ENCODE assay signal across 19 mouse cellular contexts in genomic region chr1:126470883-126471282, GRCm38 (mm10).
A peak's percentile ranks its signal among the peaks of the same experiment; 100 is the strongest.
DNase-seq lines count a peak whose midpoint lies in the region; ATAC-seq and TF ChIP-seq lines count a peak whose summit lies in the region.
"Had no signal": no experiment of that assay in that cellular context is flagged by ENCODE, and none has a peak within 500 bp of the region (broad histone marks: within the 10 kb centered on the region; RNA-seq: fewer than 3 reads in every experiment).

No protein-coding gene starts in this region.

- no peak for TF ChIP-seq POLR2A in liver, adult 2 months (IDR thresholded peaks at IDR 0.05; ENCODE audit: extremely low read depth, insufficient read depth, low read length)

- peaks cover 19% of the 10 kb centered on the region for H3K4me1 ChIP-seq in hindbrain, embryonic 13.5 days (replicated peaks)
- H3K4me1 ChIP-seq in hindbrain, embryonic 12.5 days: peaks cover 7% of the 10 kb centered on the region
- H3K4me1 ChIP-seq in liver, adult 2 months (ENCODE audit: control insufficient read depth, insufficient read depth, low read length): no peaks in the 10 kb centered on the region
- H3K4me1 ChIP-seq in liver, embryonic 11.5 days (replicated peaks; ENCODE audit: control insufficient read depth, insufficient read depth, low read length): no peaks in the 10 kb centered on the region
- H3K4me1 ChIP-seq in midbrain, embryonic 14.5 days (ENCODE audit: control insufficient read depth, insufficient read depth, low read length): no peaks in the 10 kb centered on the region
- 0 out of 2 replicates have a peak, but pooled peaks cover 4% of the 10 kb centered on the region for H3K4me1 ChIP-seq in midbrain, embryonic 10.5 days
- H3K4me1 ChIP-seq in stomach, embryonic 16.5 days (ENCODE audit: control insufficient read depth, insufficient read depth, low read length): peaks cover 8% of the 10 kb centered on the region; the same call in 1 of the 2 replicates
- H3K4me1 ChIP-seq: neural tube, embryonic 12.5 days had no signal

- no peaks in the 10 kb centered on the region for H3K27me3 ChIP-seq in hindbrain, embryonic 13.5 days
- no peaks in the 10 kb centered on the region for H3K27me3 ChIP-seq in hindbrain, embryonic 12.5 days
- no peaks in the 10 kb centered on the region for H3K27me3 ChIP-seq in liver, adult 2 months (ENCODE audit: control insufficient read depth, insufficient read depth, low read length)
- no peaks in the 10 kb centered on the region for H3K27me3 ChIP-seq in liver, embryonic 11.5 days (replicated peaks; ENCODE audit: control insufficient read depth, insufficient read depth, low read length)
- no peaks in the 10 kb centered on the region for H3K27me3 ChIP-seq in midbrain, embryonic 14.5 days (ENCODE audit: control insufficient read depth, insufficient read depth, low read length)
- H3K27me3 ChIP-seq in midbrain, embryonic 10.5 days (ENCODE audit: low read depth, poor library complexity, severe bottlenecking): no peaks in the 10 kb centered on the region
- H3K27me3 ChIP-seq in stomach, embryonic 16.5 days (ENCODE audit: control insufficient read depth, insufficient read depth, low read length): no peaks in the 10 kb centered on the region
- H3K27me3 ChIP-seq: heart, embryonic 12.5 days; midbrain, embryonic 15.5 days; neural tube, embryonic 12.5 days had no signal

- H3K4me2 ChIP-seq in hindbrain, embryonic 13.5 days: no peak overlapping the region
- no peak overlapping the region for H3K4me2 ChIP-seq in hindbrain, embryonic 12.5 days (replicated peaks)
- H3K4me2 ChIP-seq in liver, embryonic 11.5 days: no peak overlapping the region
- H3K4me2 ChIP-seq in midbrain, embryonic 14.5 days (ENCODE audit: low read length): no peak overlapping the region
- no peak overlapping the region for H3K4me2 ChIP-seq in stomach, embryonic 16.5 days (ENCODE audit: low read depth, low read length)
- H3K4me2 ChIP-seq: heart, embryonic 12.5 days; midbrain, embryonic 15.5 days; neural tube, embryonic 12.5 days had no signal

- H3K79me2 ChIP-seq in liver, adult 2 months (ENCODE audit: control insufficient read depth, insufficient read depth, low read length): no peaks in the 10 kb centered on the region

- no peak for TF ChIP-seq CTCF in liver, adult 2 months (IDR thresholded peaks at IDR 0.05; ENCODE audit: low read depth, low read length)

- ATAC-seq in hindbrain, embryonic 13.5 days (ENCODE audit: low FRiP score): no peak
- ATAC-seq in hindbrain, embryonic 12.5 days (ENCODE audit: low FRiP score): no peak
- ATAC-seq in liver, embryonic 11.5 days (replicated peaks; ENCODE audit: low FRiP score): no peak
- no peak for ATAC-seq in midbrain, embryonic 14.5 days (ENCODE audit: low FRiP score, low TSS enrichment)
- no peak for ATAC-seq in stomach, embryonic 16.5 days (ENCODE audit: insufficient read depth, low FRiP score)
- ATAC-seq: midbrain, embryonic 15.5 days had no signal

- WGBS in hindbrain, embryonic 13.5 days: 68% methylated on average over 2 of the region's 2 CpGs
- WGBS in hindbrain, embryonic 12.5 days: 82% methylated on average over 2 of the region's 2 CpGs
- WGBS in liver, adult 2 months: 63% methylated on average over 2 of the region's 2 CpGs
- WGBS in liver, embryonic 11.5 days: 76% methylated on average over 2 of the region's 2 CpGs
- WGBS in midbrain, embryonic 14.5 days: 76% methylated on average over 2 of the region's 2 CpGs
- WGBS in midbrain, embryonic 10.5 days: 83% methylated on average over 2 of the region's 2 CpGs
- WGBS in stomach, embryonic 16.5 days: 49% methylated on average over 2 of the region's 2 CpGs

- peak overlapping the region; percentile 12; the same call in 1 of the 2 replicates for H3K27ac ChIP-seq in hindbrain, embryonic 13.5 days
- H3K27ac ChIP-seq in hindbrain, embryonic 12.5 days: no peak overlapping the region
- no peak overlapping the region for H3K27ac ChIP-seq in liver, adult 2 months (replicated peaks; ENCODE audit: insufficient read depth, low read depth, low read length)
- no peak overlapping the region for H3K27ac ChIP-seq in liver, embryonic 11.5 days (ENCODE audit: low read depth, low read length)
- 0 out of 2 replicates have a peak overlapping the region, but pooled peaks have one; percentile 26 for H3K27ac ChIP-seq in midbrain, embryonic 14.5 days (replicated peaks; ENCODE audit: low read depth, low read length)
- no peak overlapping the region for H3K27ac ChIP-seq in midbrain, embryonic 10.5 days (replicated peaks)
- peak overlapping the region; percentile 56 for H3K27ac ChIP-seq in stomach, embryonic 16.5 days (ENCODE audit: low read length)
- H3K27ac ChIP-seq: gastrocnemius, adult 2 months; hindbrain, embryonic 10.5 days; macrophage; midbrain, embryonic 15.5 days; neural tube, embryonic 12.5 days had no signal

- H3K4me3 ChIP-seq in hindbrain, embryonic 13.5 days: no peak overlapping the region
- no peak overlapping the region for H3K4me3 ChIP-seq in hindbrain, embryonic 12.5 days
- no peak overlapping the region for H3K4me3 ChIP-seq in liver, adult 2 months (ENCODE audit: insufficient read depth, low read depth, low read length)
- H3K4me3 ChIP-seq in liver, embryonic 11.5 days (ENCODE audit: low read depth, low read length): no peak overlapping the region
- H3K4me3 ChIP-seq in midbrain, embryonic 14.5 days (replicated peaks; ENCODE audit: low read depth, low read length): no peak overlapping the region
- H3K4me3 ChIP-seq in midbrain, embryonic 10.5 days: no peak overlapping the region
- no peak overlapping the region for H3K4me3 ChIP-seq in stomach, embryonic 16.5 days (replicated peaks; ENCODE audit: low read length)
- H3K4me3 ChIP-seq: gastrocnemius, adult 2 months; heart, embryonic 12.5 days; hindbrain, embryonic 10.5 days; midbrain, embryonic 15.5 days; neural tube, embryonic 12.5 days had no signal

- H3K9ac ChIP-seq in hindbrain, embryonic 13.5 days: no peak overlapping the region
- H3K9ac ChIP-seq in hindbrain, embryonic 12.5 days: no peak overlapping the region
- no peak overlapping the region for H3K9ac ChIP-seq in liver, adult 2 months (ENCODE audit: low read depth, low read length)
- no peak overlapping the region for H3K9ac ChIP-seq in liver, embryonic 11.5 days (ENCODE audit: low read depth, low read length)
- H3K9ac ChIP-seq in midbrain, embryonic 14.5 days (replicated peaks; ENCODE audit: low read length): no peak overlapping the region
- no peak overlapping the region for H3K9ac ChIP-seq in stomach, embryonic 16.5 days (ENCODE audit: low read length)
- H3K9ac ChIP-seq: heart, embryonic 12.5 days; midbrain, embryonic 15.5 days; neural tube, embryonic 12.5 days had no signal

- DNase-seq in liver, adult 2 months (ENCODE audit: extremely low read depth, low read depth, low spot score): peak; percentile 13
- no peak for DNase-seq in liver, embryonic 11.5 days (ENCODE audit: low spot score)
- no peak for DNase-seq in midbrain, embryonic 14.5 days
- DNase-seq in midbrain, embryonic 10.5 days (ENCODE audit: low spot score): no peak
- DNase-seq in thymus, postnatal 36 days: no peak
- DNase-seq: adrenal gland, adult 8-10 months; B cell, adult 2 months; gastrocnemius, adult 2 months; kidney, adult 8-10 months; spleen, adult 18-20 months; thymus, postnatal 14 days had no signal

- no peaks in the 10 kb centered on the region for H3K9me3 ChIP-seq in hindbrain, embryonic 13.5 days
- no peaks in the 10 kb centered on the region for H3K9me3 ChIP-seq in hindbrain, embryonic 12.5 days (replicated peaks)
- H3K9me3 ChIP-seq in liver, embryonic 11.5 days (ENCODE audit: control insufficient read depth, low read length): no peaks in the 10 kb centered on the region
- no peaks in the 10 kb centered on the region for H3K9me3 ChIP-seq in midbrain, embryonic 14.5 days (ENCODE audit: control insufficient read depth, low read length)
- H3K9me3 ChIP-seq in midbrain, embryonic 10.5 days (replicated peaks): no peaks in the 10 kb centered on the region
- H3K9me3 ChIP-seq in stomach, embryonic 16.5 days (replicated peaks; ENCODE audit: control insufficient read depth, low read length): no peaks in the 10 kb centered on the region
- H3K9me3 ChIP-seq: heart, embryonic 12.5 days; hindbrain, embryonic 10.5 days; midbrain, embryonic 15.5 days; neural tube, embryonic 12.5 days had no signal

- no peaks in the 10 kb centered on the region for H3K36me3 ChIP-seq in hindbrain, embryonic 13.5 days
- H3K36me3 ChIP-seq in hindbrain, embryonic 12.5 days: no peaks in the 10 kb centered on the region
- no peaks in the 10 kb centered on the region for H3K36me3 ChIP-seq in liver, adult 2 months (ENCODE audit: control insufficient read depth, insufficient read depth, low read length)
- no peaks in the 10 kb centered on the region for H3K36me3 ChIP-seq in liver, embryonic 11.5 days (ENCODE audit: control insufficient read depth, insufficient read depth, low read length)
- H3K36me3 ChIP-seq in midbrain, embryonic 14.5 days (ENCODE audit: control insufficient read depth, insufficient read depth, low read length): no peaks in the 10 kb centered on the region
- H3K36me3 ChIP-seq in midbrain, embryonic 10.5 days: no peaks in the 10 kb centered on the region
- no peaks in the 10 kb centered on the region for H3K36me3 ChIP-seq in stomach, embryonic 16.5 days (ENCODE audit: control insufficient read depth, insufficient read depth, low read length)
- H3K36me3 ChIP-seq: heart, embryonic 12.5 days; hindbrain, embryonic 10.5 days; midbrain, embryonic 15.5 days; neural tube, embryonic 12.5 days had no signal

Comparison
In these comparisons a context has a peak if more than half of its experiments do, and no peak if none do; other contexts are left out.
1. H3K27ac ChIP-seq: peak in hindbrain, embryonic 13.5 days (single experiment), midbrain, embryonic 14.5 days (single experiment) and stomach, embryonic 16.5 days (single experiment); none in hindbrain, embryonic 12.5 days (single experiment), liver, adult 2 months (single experiment), liver, embryonic 11.5 days (single experiment) and midbrain, embryonic 10.5 days (single experiment).